Mouse (Mus musculus) A20 (cell line): Measurements from ENCODE around the gene Orm3.

Experiments used
- DNase-seq: peaks from one replicate; pipeline ENCODE4 v3.0.0-alpha.2; 2011; ENCODE audit warnings: low read depth, low spot score

The Orm3 gene

GRCm38 (mm10) chr4:63402056-63402455, 46.1 kb downstream of the Orm3 start:
- DNase-seq: peak; percentile 73

GRCm38 (mm10) chr4:63402558-63402957, 46.6 kb downstream of the Orm3 start:
- peak; percentile 70 for DNase-seq

GRCm38 (mm10) chr4:63403040-63403959, 47.3 kb downstream of the Orm3 start, which contains the start of gene Akna:
Gene Akna (minus strand): TSS chr4:63403354.
- peak; percentile 91 for DNase-seq

GRCm38 (mm10) chr4:63404205-63404604, 48.2 kb downstream of the Orm3 start:
- peak; percentile 79 for DNase-seq

- DNase-seq: peak; percentile 89
These were observed 49.1 kb downstream of the Orm3 start for GRCm38 (mm10) chr4:63405051-63405450.

GRCm38 (mm10) chr4:63405683-63406082, 49.7 kb downstream of the Orm3 start:
- no peak for DNase-seq

- DNase-seq: no peak
These were observed 52.3 kb downstream of the Orm3 start for GRCm38 (mm10) chr4:63408247-63408646.

- peak; percentile 86 for DNase-seq
These were observed 52.7 kb downstream of the Orm3 start for GRCm38 (mm10) chr4:63408649-63409048.
